Mouse (Mus musculus) Patski (cell line): ENCODE measurements at regions not wholly inside any gene's neighbourhood (a gene's known extent, or its start where the extent isn't known, plus 50 kb on each side); places are given as distances from the start of the nearest gene placed in this dataset.

ENCODE experiments used
- ATAC-seq: fragments of 100-300 bp; one replicate; pipeline ENCODE4 v1.8.0; 2021
- CTCF ChIA-PET: fragments of 350-600 bp; sonication (Branson Sonifier 250); formaldehyde crosslinking; loops from one replicate; lab custom pipeline; 2022; ENCODE audit warnings: inconsistent platforms; lab: Charles Lee
- POLR2A ChIA-PET: fragments of 350-600 bp; sonication (Branson Sonifier 250); formaldehyde crosslinking; loops from one replicate; lab custom pipeline; 2022; ENCODE audit warnings: antibody characterized with exemption, inconsistent platforms; lab: Charles Lee
- DNase-seq: peaks from one replicate; pipeline ENCODE4 v3.0.0-alpha.2; 2011; ENCODE audit warnings: low read depth, low spot score
- H3K27me3 ChIP-seq: fragments of 371-371 bp; one replicate; pipeline ENCODE4 v1.5.1; 2021
- CTCF ChIP-seq: fragments of 100-300 bp; IDR thresholded peaks from one replicate; pipeline ENCODE4 v1.5.1; 2021
- in situ Hi-C: fragments of 300-500 bp; cut with MboI; formaldehyde crosslinking; loops from 3 replicates; pipeline ENCODE4 v1.11.1; 2018; ENCODE audit warnings: low pct_unique_long_range_greater_than_20kb, mixed read lengths

GRCm38 (mm10) chr6:91617031-91617596, 66.7 kb upstream of the Slc6a6 start:
- no peak for ATAC-seq
- ChIA-PET POLR2A (interaction anchor here (1.2 kb wide), 1 partner anchor 18 kb away, joined by 3 read pairs; no protein-coding TSS in a partner anchor), CTCF (no interaction called here)

GRCm38 (mm10) chr6:91617685-91618084, 66.2 kb upstream of the Slc6a6 start:
- no peaks in the 10 kb centered on the region for H3K27me3 ChIP-seq
- CTCF ChIA-PET = no interaction called here
- DNase-seq (no peak), ATAC-seq (no peak)
- in situ Hi-C loops = no loop called here
- no peak for TF ChIP-seq CTCF
- POLR2A ChIA-PET = interaction anchor here (1.2 kb wide), 1 partner anchor 29 kb away, joined by 5 read pairs; no protein-coding TSS in a partner anchor

More at GRCm38 (mm10) chr6:91617031-91617596, 66.7 kb upstream of the Slc6a6 start:
- no peak for DNase-seq
- in situ Hi-C loops = no loop called here
- H3K27me3 ChIP-seq = no peaks in the 10 kb centered on the region
- TF ChIP-seq CTCF = no peak

- no peak for DNase-seq
- CTCF ChIA-PET = no interaction called here
Observed at GRCm38 (mm10) chr6:91619009-91619408, 64.8 kb upstream of the Slc6a6 start.

GRCm38 (mm10) chr6:91619735-91620732, 63.8 kb upstream of the Slc6a6 start:
- no peak for DNase-seq
- in situ Hi-C loops = no loop called here
- TF ChIP-seq CTCF = no peak
- ChIA-PET CTCF (no interaction called here), POLR2A (no interaction called here)
- H3K27me3 ChIP-seq = no peaks in the 10 kb centered on the region
- ATAC-seq = no peak

More at GRCm38 (mm10) chr6:91619009-91619408, 64.8 kb upstream of the Slc6a6 start:
- no peak for TF ChIP-seq CTCF
- in situ Hi-C loops = no loop called here
- no peaks in the 10 kb centered on the region for H3K27me3 ChIP-seq
- POLR2A ChIA-PET = interaction anchor here (1.2 kb wide), 1 partner anchor 28 kb away, joined by 5 read pairs; no protein-coding TSS in a partner anchor
- ATAC-seq = no peak

- ChIA-PET CTCF (interaction anchor here (1.6 kb wide), 1 partner anchor 14 kb away, joined by 5 read pairs; no protein-coding TSS in a partner anchor), POLR2A (no interaction called here)
- in situ Hi-C loops = no loop called here
Observed at GRCm38 (mm10) chr6:91621437-91621836, 62.4 kb upstream of the Slc6a6 start.

GRCm38 (mm10) chr6:91622425-91622824, 61.4 kb upstream of the Slc6a6 start:
- CTCF ChIA-PET = interaction anchor here (1.6 kb wide), 1 partner anchor 13 kb away, joined by 5 read pairs; no protein-coding TSS in a partner anchor
- no peak for DNase-seq
- POLR2A ChIA-PET = interaction anchor here (0.7 kb wide), 1 partner anchor 81 kb away, joined by 3 read pairs; no protein-coding TSS in a partner anchor
- in situ Hi-C loops = no loop called here
- TF ChIP-seq CTCF = no peak
- no peaks in the 10 kb centered on the region for H3K27me3 ChIP-seq
- no peak for ATAC-seq

More at GRCm38 (mm10) chr6:91621437-91621836, 62.4 kb upstream of the Slc6a6 start:
- no peak for TF ChIP-seq CTCF
- ATAC-seq = no peak
- no peak for DNase-seq
- no peaks in the 10 kb centered on the region for H3K27me3 ChIP-seq

GRCm38 (mm10) chr6:91623646-91624045, 60.2 kb upstream of the Slc6a6 start:
- DNase-seq (no peak), ATAC-seq (no peak)
- CTCF ChIA-PET = no interaction called here
- in situ Hi-C loops = no loop called here
- H3K27me3 ChIP-seq = no peaks in the 10 kb centered on the region
- POLR2A ChIA-PET = no interaction called here
- no peak for TF ChIP-seq CTCF

- DNase-seq (no peak), ATAC-seq (no peak)
- TF ChIP-seq CTCF = no peak
- ChIA-PET POLR2A (no interaction called here), CTCF (interaction anchor here (1.3 kb wide), 1 partner anchor 17 kb away, joined by 3 read pairs; no protein-coding TSS in a partner anchor)
- no peaks in the 10 kb centered on the region for H3K27me3 ChIP-seq
- in situ Hi-C loops = no loop called here
Observed at GRCm38 (mm10) chr6:91629230-91629629, 54.6 kb upstream of the Slc6a6 start.

- no peak for TF ChIP-seq CTCF
- POLR2A ChIA-PET = no interaction called here
- in situ Hi-C loops = no loop called here
- DNase-seq (no peak), ATAC-seq (no peak)
- no peaks in the 10 kb centered on the region for H3K27me3 ChIP-seq
- CTCF ChIA-PET = no interaction called here
Observed at GRCm38 (mm10) chr6:91631261-91631660, 52.6 kb upstream of the Slc6a6 start.
